Mouse (Mus musculus): Measurements from ENCODE around the gene F5. TPM values are rescaled to one million over a fixed set of nuclear protein-coding genes. Genes with fewer than 3 reads are reported as not detected.
"Not testable (repeated sequence)": the region's sequence is repeated elsewhere in the genome, so short reads cannot be mapped to it uniquely, and the experiment has no call there.

F5 gene
- polyA plus RNA-seq, 1 experiment from 2014 or later: 0.08 TPM

- 56% methylated on average over 8 of the region's 8 CpGs for WGBS
- Histone ChIP-seq H3K9me3 (replicated peaks) (no peaks in the 10 kb centered on the region), H3K4me3 (no peak overlapping the region), H3K9ac (no peak overlapping the region), H3K27me3 (no peaks in the 10 kb centered on the region), H3K4me1 (peaks cover 8% of the 10 kb centered on the region; the same call in 1 of the 2 replicates), H3K27ac (no peak overlapping the region), H3K36me3 (ENCODE audit: poor library complexity, severe bottlenecking) (no peaks in the 10 kb centered on the region), H3K4me2 (no peak overlapping the region)
- no peak for ATAC-seq
These were observed 62.6 kb downstream of the F5 start for GRCm38 (mm10) chr1:164214190-164214589.

DNA sequence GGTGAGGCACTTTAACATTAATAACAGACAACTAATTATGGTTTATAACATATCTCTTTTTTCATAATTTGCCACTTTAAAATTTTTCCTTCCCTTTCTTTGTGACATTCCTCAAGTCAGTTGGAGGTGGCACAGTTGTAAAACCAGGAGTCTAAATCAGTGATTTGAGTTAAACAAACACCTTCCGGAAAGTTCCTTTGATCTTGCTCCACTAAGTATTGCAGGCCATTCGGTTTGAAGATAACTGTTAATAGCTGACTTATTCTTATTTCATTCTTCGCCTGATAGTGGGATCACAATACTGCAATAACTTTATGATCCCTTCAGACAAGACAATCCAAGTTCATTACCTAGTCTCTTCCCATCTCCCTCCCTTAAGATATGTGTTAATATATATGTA is 63.5 kb downstream of the F5 start:
- no peaks in the 10 kb centered on the region for H3K27me3 ChIP-seq

GRCm38 (mm10) chr1:164215540-164215939 is 63.9 kb downstream of the F5 start:
- Histone ChIP-seq H3K4me3 (no peak overlapping the region), H3K27me3 (no peaks in the 10 kb centered on the region), H3K4me2 (no peak overlapping the region), H3K9ac (no peak overlapping the region), H3K9me3 (replicated peaks) (no peaks in the 10 kb centered on the region), H3K36me3 (ENCODE audit: poor library complexity, severe bottlenecking) (no peaks in the 10 kb centered on the region), H3K4me1 (peaks cover 8% of the 10 kb centered on the region; the same call in 1 of the 2 replicates), H3K27ac (no peak overlapping the region)
- 77% methylated on average over 6 of the region's 6 CpGs for WGBS
- no peak for ATAC-seq

More for the DNA sequence above, 63.5 kb downstream of the F5 start:
- peaks cover 8% of the 10 kb centered on the region; the same call in 1 of the 2 replicates for H3K4me1 ChIP-seq
- H3K36me3 ChIP-seq (ENCODE audit: poor library complexity, severe bottlenecking): no peaks in the 10 kb centered on the region
- no peak for ATAC-seq
- no peak overlapping the region for H3K9ac ChIP-seq
- H3K4me3 ChIP-seq: no peak overlapping the region
- H3K4me2 ChIP-seq: no peak overlapping the region
- H3K9me3 ChIP-seq (replicated peaks): no peaks in the 10 kb centered on the region
- no peak overlapping the region for H3K27ac ChIP-seq
- WGBS: 86% methylated on average over 3 of the region's 3 CpGs

DNA sequence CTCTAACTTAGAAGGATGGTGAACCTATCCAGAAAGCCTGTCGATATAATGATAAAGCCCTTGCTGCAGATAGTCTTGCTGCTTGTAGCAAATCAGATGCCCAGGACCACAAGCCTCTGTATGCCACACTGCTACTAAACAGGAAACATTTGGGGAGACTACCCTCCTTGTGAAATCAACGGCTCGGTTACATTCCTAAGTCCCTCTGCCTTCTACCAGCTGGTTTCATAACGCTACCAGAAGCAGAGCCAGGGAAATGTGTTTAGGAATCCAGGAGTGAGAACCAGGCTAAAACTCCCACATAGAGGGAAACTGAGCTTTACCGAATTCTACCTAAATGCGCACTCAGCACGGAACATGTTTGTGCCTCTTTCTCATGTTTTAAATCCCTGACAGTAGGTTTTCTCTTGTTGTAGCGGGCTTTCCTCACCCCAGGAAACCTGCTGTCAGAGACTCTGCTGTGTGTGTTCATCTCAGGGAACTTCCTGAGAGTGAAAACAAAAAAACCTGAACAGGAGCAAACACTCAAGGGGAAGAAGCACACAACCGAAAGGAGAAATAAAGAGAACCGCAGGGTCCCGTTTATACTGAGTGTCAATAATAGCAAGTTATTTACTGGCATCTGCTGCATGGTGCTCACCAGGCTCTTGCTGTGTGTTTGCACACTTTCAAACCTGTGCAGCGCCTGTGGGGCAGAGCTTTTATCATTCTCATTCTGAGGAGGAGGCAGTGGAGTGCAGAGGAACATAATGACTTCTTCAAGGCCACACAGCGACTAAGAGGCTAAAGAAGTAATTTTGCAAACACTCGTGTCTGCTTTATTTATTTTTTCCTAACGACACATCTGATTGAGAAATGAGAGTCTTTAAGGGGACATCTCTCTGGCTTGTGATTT is 66.4 kb downstream of the F5 start:
- H3K4me2 ChIP-seq: peak overlapping the region; percentile 25; the same call in 1 of the 2 replicates

GRCm38 (mm10) chr1:164220261-164220660 is 68.6 kb downstream of the F5 start:
- Histone ChIP-seq H3K9me3 (replicated peaks) (no peaks in the 10 kb centered on the region), H3K36me3 (ENCODE audit: poor library complexity, severe bottlenecking) (no peaks in the 10 kb centered on the region), H3K4me2 (no peak overlapping the region), H3K4me3 (no peak overlapping the region), H3K27me3 (no peaks in the 10 kb centered on the region), H3K4me1 (peaks cover 8% of the 10 kb centered on the region; the same call in 1 of the 2 replicates), H3K9ac (no peak overlapping the region), H3K27ac (no peak overlapping the region)
- no peak for ATAC-seq
- WGBS: 93% methylated on average over 4 of the region's 4 CpGs

More for the DNA sequence above, 66.4 kb downstream of the F5 start:
- H3K4me1 ChIP-seq: peaks cover 8% of the 10 kb centered on the region; the same call in 1 of the 2 replicates
- no peak overlapping the region for H3K9ac ChIP-seq
- no peaks in the 10 kb centered on the region for H3K9me3 ChIP-seq (replicated peaks)
- no peaks in the 10 kb centered on the region for H3K27me3 ChIP-seq
- H3K4me3 ChIP-seq: no peak overlapping the region
- 0 out of 2 replicates have a peak, but pooled peaks have one; percentile 41 for ATAC-seq
- H3K36me3 ChIP-seq (ENCODE audit: poor library complexity, severe bottlenecking): no peaks in the 10 kb centered on the region
- WGBS: 31% methylated on average over 15 of the region's 15 CpGs
- no peak overlapping the region for H3K27ac ChIP-seq

DNA sequence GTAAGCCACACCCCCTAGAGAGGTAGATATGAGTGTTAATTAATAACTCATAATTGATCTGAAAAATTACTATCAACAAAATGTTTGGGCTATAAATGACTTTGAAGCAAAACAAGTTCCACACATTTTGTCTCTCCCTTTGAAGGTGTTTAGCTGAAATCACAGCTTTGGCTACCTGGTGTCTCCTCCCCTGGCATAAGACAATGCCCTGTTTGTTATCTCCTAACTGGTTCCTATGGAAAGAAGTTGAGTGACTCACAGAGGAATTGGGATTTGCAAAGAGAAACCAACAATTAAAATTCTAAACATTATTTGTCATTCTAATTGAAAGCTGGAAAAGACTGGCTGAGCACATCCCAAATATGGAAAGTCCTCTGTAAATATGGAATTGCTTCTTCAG is 71.5 kb downstream of the F5 start:
- no peak overlapping the region for H3K9ac ChIP-seq
- no peak overlapping the region for H3K27ac ChIP-seq
- no peaks in the 10 kb centered on the region for H3K9me3 ChIP-seq (replicated peaks)
- no peak overlapping the region for H3K4me3 ChIP-seq
- no peaks in the 10 kb centered on the region for H3K27me3 ChIP-seq
- H3K4me2 ChIP-seq: no peak overlapping the region
- H3K4me1 ChIP-seq: peaks cover 3% of the 10 kb centered on the region; the same call in 1 of the 2 replicates
- H3K36me3 ChIP-seq (ENCODE audit: poor library complexity, severe bottlenecking): no peaks in the 10 kb centered on the region
- ATAC-seq: no peak

GRCm38 (mm10) chr1:164231937-164232570 is 80.4 kb downstream of the F5 start:
- not testable (repeated sequence) for H3K4me3 ChIP-seq; H3K27me3 ChIP-seq; ATAC-seq; H3K27ac ChIP-seq; H3K4me2 ChIP-seq; H3K36me3 ChIP-seq (ENCODE audit: poor library complexity, severe bottlenecking); H3K9ac ChIP-seq; H3K4me1 ChIP-seq; H3K9me3 ChIP-seq (replicated peaks)
- 75% methylated on average over 2 of the region's 4 CpGs for WGBS

DNA sequence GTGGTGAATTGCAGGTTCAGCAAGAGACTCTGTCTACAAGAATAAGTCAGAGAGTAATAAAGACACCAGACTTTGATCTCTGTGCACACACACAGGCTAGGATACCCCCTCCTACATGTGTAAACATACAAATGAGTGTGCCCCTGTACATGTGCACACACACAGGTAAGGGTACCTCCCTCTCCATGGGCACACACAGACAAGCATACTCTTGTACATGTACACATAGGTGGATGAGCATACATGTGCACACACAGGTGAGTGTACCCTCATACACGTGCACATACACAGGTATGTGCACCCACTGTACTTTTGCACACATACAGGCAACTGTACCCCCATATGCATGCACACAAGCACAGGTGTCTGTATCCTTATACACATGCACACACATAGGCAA is 81.8 kb downstream of the F5 start:
- H3K27ac ChIP-seq: no peak overlapping the region
- no peaks in the 10 kb centered on the region for H3K9me3 ChIP-seq (replicated peaks)
- H3K27me3 ChIP-seq: no peaks in the 10 kb centered on the region
- H3K4me1 ChIP-seq: no peaks in the 10 kb centered on the region
- WGBS: 89% methylated on average over 1 of the region's 1 CpGs
- H3K9ac ChIP-seq: no peak overlapping the region
- no peaks in the 10 kb centered on the region for H3K36me3 ChIP-seq (ENCODE audit: poor library complexity, severe bottlenecking)
- ATAC-seq: no peak
- no peak overlapping the region for H3K4me2 ChIP-seq
- H3K4me3 ChIP-seq: no peak overlapping the region

- H3K4me2 ChIP-seq: no peak overlapping the region
- H3K4me3 ChIP-seq: no peak overlapping the region
- H3K9me3 ChIP-seq (replicated peaks): no peaks in the 10 kb centered on the region
- no peak overlapping the region for H3K9ac ChIP-seq
- no peaks in the 10 kb centered on the region for H3K36me3 ChIP-seq (ENCODE audit: poor library complexity, severe bottlenecking)
- no peaks in the 10 kb centered on the region for H3K4me1 ChIP-seq
- WGBS: 68% methylated on average over 7 of the region's 7 CpGs
- no peak overlapping the region for H3K27ac ChIP-seq
- no peak for ATAC-seq
- H3K27me3 ChIP-seq: no peaks in the 10 kb centered on the region
These were observed 83.4 kb downstream of the F5 start for GRCm38 (mm10) chr1:164235078-164235477.

- ATAC-seq: no peak
- WGBS: 62% methylated on average over 7 of the region's 7 CpGs
- Histone ChIP-seq H3K27me3 (no peaks in the 10 kb centered on the region), H3K4me2 (no peak overlapping the region), H3K36me3 (ENCODE audit: poor library complexity, severe bottlenecking) (no peaks in the 10 kb centered on the region), H3K9ac (no peak overlapping the region), H3K27ac (no peak overlapping the region), H3K4me1 (no peaks in the 10 kb centered on the region), H3K4me3 (no peak overlapping the region), H3K9me3 (replicated peaks) (no peaks in the 10 kb centered on the region)
These were observed 84.4 kb downstream of the F5 start for GRCm38 (mm10) chr1:164236078-164236477.

DNA sequence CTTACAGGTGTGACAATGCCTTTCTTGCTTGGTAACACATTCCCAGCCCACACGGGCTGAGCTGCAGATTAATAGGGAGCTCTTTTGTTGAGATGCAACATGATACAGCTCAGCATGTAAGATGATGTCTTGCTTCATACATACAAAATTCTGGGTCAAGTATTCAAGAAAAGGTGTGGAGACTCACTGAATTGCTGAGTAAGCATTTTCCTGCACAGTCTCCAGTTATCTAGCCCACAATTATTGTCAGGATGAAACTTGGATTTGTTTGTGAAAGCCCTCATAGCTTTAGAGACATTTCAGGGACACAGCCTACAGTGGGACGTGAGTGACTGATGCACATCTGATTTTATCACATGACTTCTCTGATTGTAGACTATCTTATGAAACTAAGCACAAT is 89.9 kb downstream of the F5 start:
- Histone ChIP-seq H3K4me2 (no peak overlapping the region), H3K4me1 (no peaks in the 10 kb centered on the region), H3K4me3 (no peak overlapping the region), H3K36me3 (ENCODE audit: poor library complexity, severe bottlenecking) (no peaks in the 10 kb centered on the region), H3K27ac (no peak overlapping the region), H3K9me3 (replicated peaks) (no peaks in the 10 kb centered on the region), H3K27me3 (no peaks in the 10 kb centered on the region), H3K9ac (no peak overlapping the region)
- ATAC-seq: no peak
- 80% methylated on average over 2 of the region's 2 CpGs for WGBS

GRCm38 (mm10) chr1:164242809-164243208 is 91.2 kb downstream of the F5 start:
- Histone ChIP-seq H3K36me3 (ENCODE audit: poor library complexity, severe bottlenecking) (no peaks in the 10 kb centered on the region), H3K27me3 (no peaks in the 10 kb centered on the region), H3K4me2 (no peak overlapping the region), H3K27ac (no peak overlapping the region), H3K4me3 (no peak overlapping the region), H3K9ac (no peak overlapping the region), H3K9me3 (replicated peaks) (no peaks in the 10 kb centered on the region), H3K4me1 (peaks cover 4% of the 10 kb centered on the region)
- WGBS: 70% methylated on average over 8 of the region's 8 CpGs
- ATAC-seq: no peak
